Mouse (Mus musculus) heart, embryonic 15.5 days (tissue): ENCODE measurements around the gene Preb. TPM values are rescaled to one million over a fixed set of nuclear protein-coding genes. Genes with fewer than 3 reads are reported as not detected.

Experiments
- ATAC-seq: fragments of 200-750 bp; cut with Nextera tagmentation; replicated peaks from 2 replicates; pipeline ENCODE4 v1.8.0; 2017; ENCODE audit warnings: low read depth, moderate TSS enrichment; ENCODE audit not compliant: insufficient number of reproducible peaks, insufficient read depth, low FRiP score
- H3K27ac ChIP-seq: fragments of 300-500 bp; sonication (generic); 2 replicates; pipeline ENCODE4 v1.5.1; 2015; ENCODE audit warnings: mild to moderate bottlenecking, inconsistent platforms
- H3K27me3 ChIP-seq: fragments of 300-500 bp; sonication (generic); 2 replicates; pipeline ENCODE4 v1.6.1; 2015; ENCODE audit warnings: inconsistent platforms
- H3K36me3 ChIP-seq: fragments of 300-500 bp; sonication (generic); 2 replicates; pipeline ENCODE4 v1.6.1; 2015; ENCODE audit warnings: mild to moderate bottlenecking, inconsistent platforms
- H3K4me1 ChIP-seq: fragments of 300-500 bp; sonication (generic); replicated peaks from 2 replicates; pipeline ENCODE4 v1.6.1; 2015; ENCODE audit warnings: inconsistent platforms
- H3K4me2 ChIP-seq: fragments of 300-500 bp; sonication (generic); 2 replicates; pipeline ENCODE4 v1.6.1; 2015; ENCODE audit warnings: inconsistent platforms, mild to moderate bottlenecking, moderate library complexity
- H3K4me3 ChIP-seq: fragments of 300-500 bp; sonication (generic); 2 replicates; pipeline ENCODE4 v1.5.1; 2015; ENCODE audit warnings: mild to moderate bottlenecking, inconsistent platforms
- H3K9ac ChIP-seq: fragments of 300-500 bp; sonication (generic); 2 replicates; pipeline ENCODE4 v1.6.1; 2015; ENCODE audit warnings: mild to moderate bottlenecking, inconsistent platforms
- H3K9me3 ChIP-seq: fragments of 300-500 bp; sonication (generic); replicated peaks from 2 replicates; pipeline ENCODE4 v1.6.1; 2016; ENCODE audit warnings: inconsistent platforms
- WGBS: fragments of 180-500 bp; shearing (Covaris S2); methylation state at CpG from one replicate; pipeline ENCODE4 v1.1.7; 2015; ENCODE audit warnings: mixed read lengths; 5-methylcytosine and 5-hydroxymethylcytosine counted together
- polyA plus RNA-seq: library from polyadenylated mRNA; unstranded; fragments of >200 nt; fragmentation: Nextera tagmentation; extraction: Ambion mirVana; gene quantifications from 2 replicates; pipeline ENCODE4 v1.2.1, GENCODE M21; 2015

The Preb gene
- polyA plus RNA-seq, 1 experiment from 2014 or later: 74.4 TPM

GRCm38 (mm10) chr5:30974870-30975656 is 14.9 kb upstream of the Preb start:
- no peak overlapping the region for H3K27ac ChIP-seq
- no peak overlapping the region for H3K4me2 ChIP-seq
- no peaks in the 10 kb centered on the region for H3K36me3 ChIP-seq
- 45% methylated on average over 9 of the region's 9 CpGs for WGBS
- peaks cover 7% of the 10 kb centered on the region for H3K4me1 ChIP-seq
- no peaks in the 10 kb centered on the region for H3K9me3 ChIP-seq
- no peak for ATAC-seq
- no peak overlapping the region for H3K9ac ChIP-seq
- H3K4me3 ChIP-seq: no peak overlapping the region
- 0 out of 2 replicates have a peak, but pooled peaks cover 3% of the 10 kb centered on the region for H3K27me3 ChIP-seq

GRCm38 (mm10) chr5:30969440-30969839 is 9.3 kb upstream of the Preb start:
- 65% methylated on average over 2 of the region's 2 CpGs for WGBS

GRCm38 (mm10) chr5:30968416-30968815 is 8.3 kb upstream of the Preb start, which contains the start of gene Tcf23:
Tcf23 (plus strand) TSS chr5:30968662.
- Histone ChIP-seq H3K27ac (no peak within 1 kb of the TSS), H3K4me1 (no peaks in the 10 kb centered on the region), H3K4me2 (no peak within 1 kb of the TSS), H3K36me3 (no peaks in the 10 kb centered on the region), H3K4me3 (no peak within 1 kb of the TSS), H3K27me3 (0 out of 2 replicates have a peak, but pooled peaks cover 8% of the 10 kb centered on the region), H3K9ac (no peak within 1 kb of the TSS), H3K9me3 (no peaks in the 10 kb centered on the region)
- peak; percentile 31; the same call in 1 of the 2 replicates for ATAC-seq
- 57% methylated on average over 8 of the region's 8 CpGs for WGBS

More at GRCm38 (mm10) chr5:30969440-30969839, 9.3 kb upstream of the Preb start:
- no peak overlapping the region for H3K9ac ChIP-seq
- H3K27me3 ChIP-seq: 0 out of 2 replicates have a peak, but pooled peaks cover 8% of the 10 kb centered on the region
- H3K9me3 ChIP-seq: no peaks in the 10 kb centered on the region
- H3K27ac ChIP-seq: no peak overlapping the region
- no peaks in the 10 kb centered on the region for H3K4me1 ChIP-seq
- H3K4me3 ChIP-seq: no peak overlapping the region
- no peaks in the 10 kb centered on the region for H3K36me3 ChIP-seq
- ATAC-seq: no peak
- no peak overlapping the region for H3K4me2 ChIP-seq

GRCm38 (mm10) chr5:30966189-30966588 is 6.0 kb upstream of the Preb start:
- H3K4me2 ChIP-seq: no peak overlapping the region
- ATAC-seq: no peak

GRCm38 (mm10) chr5:30963916-30964315 is 3.8 kb upstream of the Preb start:
- Histone ChIP-seq H3K9me3 (no peaks in the 10 kb centered on the region), H3K27me3 (0 out of 2 replicates have a peak, but pooled peaks cover 5% of the 10 kb centered on the region), H3K9ac (no peak overlapping the region), H3K36me3 (no peaks in the 10 kb centered on the region), H3K27ac (no peak overlapping the region), H3K4me1 (peaks cover 10% of the 10 kb centered on the region), H3K4me2 (no peak overlapping the region), H3K4me3 (no peak overlapping the region)
- 86% methylated on average over 3 of the region's 3 CpGs for WGBS
- ATAC-seq: no peak

More at GRCm38 (mm10) chr5:30966189-30966588, 6.0 kb upstream of the Preb start:
- Histone ChIP-seq H3K4me1 (no peaks in the 10 kb centered on the region; the same call in 1 of the 2 replicates), H3K9ac (no peak overlapping the region), H3K9me3 (no peaks in the 10 kb centered on the region), H3K4me3 (no peak overlapping the region), H3K27ac (no peak overlapping the region), H3K27me3 (0 out of 2 replicates have a peak, but pooled peaks cover 5% of the 10 kb centered on the region), H3K36me3 (no peaks in the 10 kb centered on the region)
- 82% methylated on average over 4 of the region's 4 CpGs for WGBS

- no peak for ATAC-seq
- Histone ChIP-seq H3K27me3 (0 out of 2 replicates have a peak, but pooled peaks cover 5% of the 10 kb centered on the region), H3K9me3 (no peaks in the 10 kb centered on the region), H3K36me3 (peaks cover 12% of the 10 kb centered on the region), H3K4me1 (peaks cover 23% of the 10 kb centered on the region), H3K4me3 (no peak overlapping the region), H3K27ac (no peak overlapping the region), H3K4me2 (no peak overlapping the region), H3K9ac (no peak overlapping the region)
- WGBS: 44% methylated on average over 10 of the region's 10 CpGs
Measured at GRCm38 (mm10) chr5:30961545-30962505, 1.7 kb upstream of the Preb start.

GRCm38 (mm10) chr5:30960814-30961213 is 653 bp upstream of the Preb start:
- WGBS: 84% methylated on average over 2 of the region's 2 CpGs
- H3K9ac ChIP-seq: no peak overlapping the region
- peaks cover 23% of the 10 kb centered on the region for H3K4me1 ChIP-seq
- no peak for ATAC-seq
- peak overlapping the region; percentile 75; the same call in 1 of the 2 replicates for H3K27ac ChIP-seq
- peak overlapping the region; percentile 90 for H3K4me2 ChIP-seq
- 0 out of 2 replicates have a peak, but pooled peaks cover 5% of the 10 kb centered on the region for H3K27me3 ChIP-seq
- H3K4me3 ChIP-seq: peak overlapping the region; percentile 85
- H3K9me3 ChIP-seq: no peaks in the 10 kb centered on the region
- peaks cover 16% of the 10 kb centered on the region for H3K36me3 ChIP-seq

GRCm38 (mm10) chr5:30959198-30959854 is 835 bp downstream of the Preb start:
- peaks cover 23% of the 10 kb centered on the region for H3K4me1 ChIP-seq
- H3K27ac ChIP-seq: peak overlapping the region; percentile 92
- H3K27me3 ChIP-seq: no peaks in the 10 kb centered on the region
- peak overlapping the region; percentile 90 for H3K4me2 ChIP-seq
- peaks cover 30% of the 10 kb centered on the region for H3K36me3 ChIP-seq
- H3K4me3 ChIP-seq: peak overlapping the region; percentile 85
- ATAC-seq: peak; percentile 15; the same call in 1 of the 2 replicates
- H3K9ac ChIP-seq: peak overlapping the region; percentile 87
- no peaks in the 10 kb centered on the region for H3K9me3 ChIP-seq
- 30% methylated on average over 19 of the region's 19 CpGs for WGBS

- ATAC-seq: no peak
- Histone ChIP-seq H3K36me3 (peaks cover 39% of the 10 kb centered on the region), H3K4me3 (no peak overlapping the region), H3K9me3 (no peaks in the 10 kb centered on the region), H3K4me2 (no peak overlapping the region), H3K4me1 (peaks cover 23% of the 10 kb centered on the region), H3K27me3 (no peaks in the 10 kb centered on the region), H3K9ac (no peak overlapping the region), H3K27ac (no peak overlapping the region)
- 94% methylated on average over 6 of the region's 6 CpGs for WGBS
Measured at GRCm38 (mm10) chr5:30957891-30958290, 2.3 kb downstream of the Preb start.

GRCm38 (mm10) chr5:30955751-30956150 is 4.4 kb downstream of the Preb start:
- Histone ChIP-seq H3K36me3 (peaks cover 39% of the 10 kb centered on the region), H3K4me2 (no peak overlapping the region), H3K27ac (no peak overlapping the region), H3K9ac (no peak overlapping the region), H3K27me3 (no peaks in the 10 kb centered on the region), H3K4me3 (no peak overlapping the region), H3K4me1 (peaks cover 26% of the 10 kb centered on the region), H3K9me3 (no peaks in the 10 kb centered on the region)
- WGBS: 93% methylated on average over 6 of the region's 6 CpGs
- ATAC-seq: no peak
